Mouse (Mus musculus) heart, adult 2 months (tissue): ENCODE measurements at regions not wholly inside any gene's neighbourhood (a gene's known extent, or its start where the extent isn't known, plus 50 kb on each side); places are given as distances from the start of the nearest gene placed in this dataset.

Experiments
- CTCF ChIP-seq: fragments of 200-600 bp; IDR thresholded peaks from 2 replicates; pipeline ENCODE4 v1.8.1; 2022; ENCODE audit warnings: antibody characterized with exemption, mild to moderate bottlenecking, moderate library complexity
- POLR2A ChIP-seq: fragments of 200-500 bp; IDR thresholded peaks from 2 replicates; pipeline ENCODE4 v1.6.1; 2011; ENCODE audit warnings: mild to moderate bottlenecking, low read depth, low read length, control low read depth; ENCODE audit not compliant: insufficient read depth

DNA sequence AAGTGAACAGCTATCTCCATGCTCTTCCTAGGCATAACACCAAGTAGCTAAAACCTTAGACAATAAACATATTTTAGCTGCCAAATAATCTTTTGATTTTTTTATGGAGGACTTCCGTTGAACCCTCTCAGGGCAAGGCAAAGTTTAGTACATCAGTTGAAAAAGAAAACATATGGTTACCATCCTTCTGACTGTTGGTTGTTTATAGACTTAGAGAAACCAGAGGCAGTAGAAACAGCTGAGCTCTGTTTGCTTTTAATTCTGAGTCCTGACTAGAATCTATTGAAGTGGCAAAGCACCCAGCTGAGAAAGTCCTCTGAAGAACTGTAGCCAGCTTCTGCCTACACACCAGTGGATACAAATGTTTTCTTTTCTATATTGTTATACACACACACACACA lies 109.7 kb downstream of the Alg10b start:
- TF ChIP-seq POLR2A (no peak), CTCF (no peak)
